Mouse (Mus musculus): Measurements from ENCODE around the gene Pacsin2. TPM values are rescaled to one million over a fixed set of nuclear protein-coding genes. Genes with fewer than 3 reads are reported as not detected.

Pacsin2 gene
- polyA plus RNA-seq, 2 experiments: 41.6 to 58.4 TPM

DNA sequence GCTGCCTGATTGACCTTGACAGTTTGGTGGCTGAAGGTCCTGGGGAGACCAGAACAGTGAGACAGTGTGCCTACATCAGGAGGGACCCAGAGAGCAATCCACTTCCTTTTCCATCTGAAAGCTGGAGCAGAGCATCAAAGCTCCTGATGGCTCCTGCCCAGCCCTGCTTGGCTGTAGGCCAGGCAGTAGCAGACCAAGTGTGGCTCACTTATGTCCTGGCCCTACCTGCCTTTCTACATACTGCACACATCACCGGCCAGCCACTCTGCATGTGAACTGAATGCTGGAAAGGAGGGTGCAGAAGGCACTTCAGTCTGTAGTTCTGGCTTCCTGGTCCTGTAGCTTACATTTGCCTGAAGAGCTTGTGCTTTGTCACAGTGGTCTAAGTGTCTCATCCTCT lies 105.9 kb downstream of the Pacsin2 start:
- no peak for ATAC-seq (ENCODE audit: low FRiP score, low read depth)

DNA sequence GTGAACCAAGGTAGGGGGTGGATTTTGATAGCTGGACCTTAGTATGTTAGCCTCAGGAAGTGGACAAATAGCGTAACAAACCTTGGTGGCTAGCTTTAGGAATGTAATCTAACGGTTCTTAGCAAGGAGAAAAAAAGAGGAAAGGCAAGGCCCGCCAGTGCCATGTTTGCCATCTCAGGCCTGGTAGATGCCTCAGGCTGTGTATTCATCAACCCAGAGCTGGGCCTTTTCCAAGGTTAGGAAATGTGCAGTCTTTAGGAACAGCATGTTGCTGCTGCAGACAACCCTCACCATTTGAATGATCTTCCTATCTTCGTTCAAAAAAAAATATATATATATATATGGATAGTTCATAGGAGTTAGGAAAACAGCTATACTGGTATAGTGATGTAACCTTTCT lies 112.9 kb downstream of the Pacsin2 start:
- Histone ChIP-seq H3K27ac (replicated peaks; ENCODE audit: low read depth, low read length) (no peak overlapping the region), H3K9ac (ENCODE audit: low read depth, low read length, severe bottlenecking) (no peak overlapping the region), H3K4me2 (replicated peaks; ENCODE audit: low read depth, low read length, severe bottlenecking) (no peak overlapping the region), H3K9me3 (ENCODE audit: control insufficient read depth, low read length) (no peaks in the 10 kb centered on the region), H3K27me3 (ENCODE audit: control insufficient read depth, insufficient read depth, low read length) (no peaks in the 10 kb centered on the region), H3K36me3 (ENCODE audit: control insufficient read depth, insufficient read depth, low read length) (peaks cover 7% of the 10 kb centered on the region), H3K4me3 (replicated peaks; ENCODE audit: low read length) (no peak overlapping the region), H3K4me1 (ENCODE audit: control insufficient read depth, insufficient read depth, low read length) (peaks cover 12% of the 10 kb centered on the region)
- DNase-seq (ENCODE audit: low spot score) (no peak), ATAC-seq (ENCODE audit: low FRiP score, low read depth) (no peak)
- no peak for TF ChIP-seq POLR2A (IDR thresholded peaks at IDR 0.05; ENCODE audit: borderline replicate concordance, extremely low read depth, insufficient read depth, insufficient read length)
- 75% methylated on average over 4 of the region's 4 CpGs for WGBS

More for the DNA sequence above, 105.9 kb downstream of the Pacsin2 start:
- TF ChIP-seq POLR2A (IDR thresholded peaks at IDR 0.05; ENCODE audit: borderline replicate concordance, extremely low read depth, insufficient read depth, insufficient read length): no peak
- no peak overlapping the region for H3K4me2 ChIP-seq (replicated peaks; ENCODE audit: low read depth, low read length, severe bottlenecking)
- DNase-seq (ENCODE audit: low spot score): no peak
- 69% methylated on average over 1 of the region's 1 CpGs for WGBS
- no peak overlapping the region for H3K27ac ChIP-seq (replicated peaks; ENCODE audit: low read depth, low read length)
- no peaks in the 10 kb centered on the region for H3K9me3 ChIP-seq (ENCODE audit: control insufficient read depth, low read length)
- H3K9ac ChIP-seq (ENCODE audit: low read depth, low read length, severe bottlenecking): no peak overlapping the region
- H3K27me3 ChIP-seq (ENCODE audit: control insufficient read depth, insufficient read depth, low read length): no peaks in the 10 kb centered on the region
- no peaks in the 10 kb centered on the region for H3K4me1 ChIP-seq (ENCODE audit: control insufficient read depth, insufficient read depth, low read length)
- no peaks in the 10 kb centered on the region for H3K36me3 ChIP-seq (ENCODE audit: control insufficient read depth, insufficient read depth, low read length)
- no peak overlapping the region for H3K4me3 ChIP-seq (replicated peaks; ENCODE audit: low read length)

DNA sequence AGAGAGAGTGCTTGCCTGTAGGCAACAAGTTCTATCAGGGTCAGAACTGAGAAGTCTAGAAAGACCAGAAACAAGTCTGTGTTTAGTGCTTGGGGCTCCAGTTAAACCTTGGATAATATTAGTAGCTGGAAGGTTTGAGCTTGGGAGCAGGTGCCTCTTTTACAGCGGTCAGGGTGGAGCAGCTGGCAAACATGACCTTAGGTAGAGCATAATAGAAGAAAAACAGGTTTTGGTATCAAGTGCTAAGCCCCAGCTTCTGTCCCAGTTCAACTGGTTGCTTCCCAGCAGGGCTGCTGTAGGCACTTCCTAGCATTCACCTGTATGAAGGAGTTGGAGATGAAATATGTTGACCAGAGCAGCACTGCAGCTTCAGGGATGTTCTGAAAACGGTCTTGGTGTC lies 113.5 kb downstream of the Pacsin2 start:
- no peak for DNase-seq (ENCODE audit: low spot score)
- Histone ChIP-seq H3K4me3 (replicated peaks; ENCODE audit: low read length) (no peak overlapping the region), H3K9ac (ENCODE audit: low read depth, low read length, severe bottlenecking) (peak overlapping the region; percentile 82; the same call in 1 of the 2 replicates)

DNA sequence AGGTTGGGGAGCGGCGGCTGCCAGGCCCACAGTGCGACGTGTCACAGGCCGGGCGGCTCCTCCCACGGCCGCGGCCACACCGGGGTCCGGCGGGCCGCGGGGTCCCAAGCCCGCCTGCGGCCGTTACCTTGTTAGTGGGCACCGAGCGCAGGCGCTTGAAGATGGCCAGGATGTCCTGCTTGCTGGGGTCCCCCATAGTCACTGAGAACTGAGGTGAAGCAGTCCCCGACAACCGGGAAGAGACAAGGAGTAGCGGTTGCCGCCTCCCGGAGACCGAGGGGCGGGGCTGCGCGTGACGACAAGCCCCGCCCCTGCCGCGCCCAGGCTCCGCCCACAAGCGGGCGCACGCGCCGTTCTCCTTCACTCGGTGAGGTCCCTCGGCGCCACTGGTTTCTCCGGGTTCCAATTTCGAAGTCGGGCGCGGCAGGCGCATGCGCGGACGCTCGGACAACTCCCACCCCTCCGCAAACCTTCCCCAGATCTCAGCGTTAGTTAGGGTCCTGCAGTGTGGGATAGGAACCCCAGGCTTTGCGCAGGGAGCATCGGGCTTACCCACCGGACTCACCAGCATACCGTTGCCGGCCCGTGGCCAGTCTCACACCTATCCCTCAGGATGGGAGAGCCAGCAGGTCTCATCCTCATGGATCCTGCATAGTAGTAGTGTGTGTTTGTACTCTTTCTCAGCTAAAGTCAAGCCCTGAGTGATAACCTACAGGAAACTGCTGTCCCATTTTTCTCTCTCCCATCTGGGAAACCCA lies 114.3 kb downstream of the Pacsin2 start, which contains the start of gene Arfgap3:
Gene Arfgap3, minus strand, starts transcription at position 294 of the 758 bp plus-strand sequence.
- ATAC-seq (ENCODE audit: low FRiP score, low read depth) (peak; percentile 94), DNase-seq (ENCODE audit: low spot score) (peak; percentile 93)
- Histone ChIP-seq H3K36me3 (ENCODE audit: control insufficient read depth, insufficient read depth, low read length) (peaks cover 11% of the 10 kb centered on the region), H3K9me3 (ENCODE audit: control insufficient read depth, low read length) (no peaks in the 10 kb centered on the region), H3K4me3 (replicated peaks; ENCODE audit: low read length) (peak within 1 kb of the TSS; percentile 90), H3K27ac (replicated peaks; ENCODE audit: low read depth, low read length) (peak within 1 kb of the TSS; percentile 65), H3K4me2 (replicated peaks; ENCODE audit: low read depth, low read length, severe bottlenecking) (peak within 1 kb of the TSS; percentile 86), H3K9ac (ENCODE audit: low read depth, low read length, severe bottlenecking) (peak within 1 kb of the TSS; percentile 82), H3K4me1 (ENCODE audit: control insufficient read depth, insufficient read depth, low read length) (peaks cover 12% of the 10 kb centered on the region), H3K27me3 (ENCODE audit: control insufficient read depth, insufficient read depth, low read length) (no peaks in the 10 kb centered on the region)
- 0 out of 2 replicates have a peak, but pooled peaks have one; percentile 15 for TF ChIP-seq POLR2A (IDR thresholded peaks at IDR 0.05; ENCODE audit: borderline replicate concordance, extremely low read depth, insufficient read depth, insufficient read length)
- under 1% methylated on average over 49 of the region's 60 CpGs for WGBS

More for the DNA sequence above, 113.5 kb downstream of the Pacsin2 start:
- no peak for ATAC-seq (ENCODE audit: low FRiP score, low read depth)
- Histone ChIP-seq H3K27me3 (ENCODE audit: control insufficient read depth, insufficient read depth, low read length) (no peaks in the 10 kb centered on the region), H3K4me1 (ENCODE audit: control insufficient read depth, insufficient read depth, low read length) (peaks cover 12% of the 10 kb centered on the region), H3K36me3 (ENCODE audit: control insufficient read depth, insufficient read depth, low read length) (peaks cover 11% of the 10 kb centered on the region), H3K4me2 (replicated peaks; ENCODE audit: low read depth, low read length, severe bottlenecking) (peak overlapping the region; percentile 86), H3K9me3 (ENCODE audit: control insufficient read depth, low read length) (no peaks in the 10 kb centered on the region), H3K27ac (replicated peaks; ENCODE audit: low read depth, low read length) (no peak overlapping the region)
- no peak for TF ChIP-seq POLR2A (IDR thresholded peaks at IDR 0.05; ENCODE audit: borderline replicate concordance, extremely low read depth, insufficient read depth, insufficient read length)
- whole genome bisulfite sequencing: 61% methylated on average over 2 of the region's 2 CpGs

DNA sequence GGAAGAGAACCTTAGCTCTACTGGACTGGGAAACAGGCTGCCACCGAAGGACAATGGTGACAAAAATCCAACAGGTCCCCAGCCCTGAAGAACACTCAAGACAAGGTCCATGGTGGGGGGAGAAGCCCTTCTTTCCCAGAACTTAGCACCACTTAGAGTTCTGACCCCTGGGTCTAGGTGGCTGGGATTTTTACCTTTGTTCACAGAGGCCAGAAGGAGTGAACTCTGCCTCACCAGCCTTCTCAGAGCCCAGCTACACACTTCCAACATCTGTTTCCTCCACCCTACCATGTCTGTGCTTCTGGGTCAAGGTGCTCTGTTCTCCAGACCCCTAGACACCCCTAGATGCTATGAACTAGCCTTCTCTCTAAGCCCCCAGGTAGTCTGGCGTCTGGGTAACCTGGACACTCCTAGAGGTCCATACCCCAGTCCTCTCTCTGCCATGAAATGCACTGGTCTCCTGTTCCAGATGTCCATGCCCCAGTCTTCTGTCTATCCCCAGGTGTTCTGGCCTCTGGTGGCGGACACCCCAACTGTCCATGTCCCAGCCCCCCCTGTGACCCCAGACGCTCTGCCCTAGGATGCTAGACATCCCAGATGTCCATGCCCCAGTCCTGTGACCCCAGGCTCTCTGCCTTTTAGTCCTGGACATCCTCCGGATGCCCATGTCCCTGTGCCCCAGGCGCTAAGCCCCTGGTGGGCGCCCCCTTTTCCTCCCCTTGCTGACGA lies 115.0 kb downstream of the Pacsin2 start:
- 16% methylated on average over 8 of the region's 8 CpGs for WGBS

More for the DNA sequence above, 115.0 kb downstream of the Pacsin2 start:
- H3K9me3 ChIP-seq (ENCODE audit: control insufficient read depth, low read length): no peaks in the 10 kb centered on the region
- peak overlapping the region; percentile 90 for H3K4me3 ChIP-seq (replicated peaks; ENCODE audit: low read length)
- H3K4me1 ChIP-seq (ENCODE audit: control insufficient read depth, insufficient read depth, low read length): peaks cover 12% of the 10 kb centered on the region
- peak overlapping the region; percentile 82 for H3K9ac ChIP-seq (ENCODE audit: low read depth, low read length, severe bottlenecking)
- ATAC-seq (ENCODE audit: low FRiP score, low read depth) (no peak), DNase-seq (ENCODE audit: low spot score) (no peak)
- peak overlapping the region; percentile 65 for H3K27ac ChIP-seq (replicated peaks; ENCODE audit: low read depth, low read length)
- no peaks in the 10 kb centered on the region for H3K27me3 ChIP-seq (ENCODE audit: control insufficient read depth, insufficient read depth, low read length)
- TF ChIP-seq POLR2A (IDR thresholded peaks at IDR 0.05; ENCODE audit: borderline replicate concordance, extremely low read depth, insufficient read depth, insufficient read length): no peak
- peak overlapping the region; percentile 86 for H3K4me2 ChIP-seq (replicated peaks; ENCODE audit: low read depth, low read length, severe bottlenecking)
- peaks cover 15% of the 10 kb centered on the region for H3K36me3 ChIP-seq (ENCODE audit: control insufficient read depth, insufficient read depth, low read length)
